Mouse (Mus musculus): ENCODE measurements around the gene Tgm1.

- no peak for TF ChIP-seq CTCF (IDR thresholded peaks at IDR 0.05; ENCODE audit: control insufficient read depth, insufficient read depth, low read length)
- no peak for TF ChIP-seq POLR2A (IDR thresholded peaks at IDR 0.05; ENCODE audit: borderline replicate concordance, control insufficient read depth, low read depth, low read length)
These were observed 14.4 kb upstream of the Tgm1 start for GRCm38 (mm10) chr14:55727889-55728685.

Data from bone marrow, adult 2 months (tissue).